Mouse (Mus musculus) kidney, postnatal 0 days (tissue): Measurements from ENCODE around the gene Mccc2. TPM values are rescaled to one million over a fixed set of nuclear protein-coding genes. Genes with fewer than 3 reads are reported as not detected.
A peak's percentile ranks its signal among the peaks of the same experiment; 100 is the strongest.

ENCODE experiments used
- ATAC-seq: fragments of 200-750 bp; cut with Nextera tagmentation; replicated peaks from 2 replicates; pipeline ENCODE4 v1.8.0; 2017; ENCODE audit warnings: low read depth, moderate number of reproducible peaks, moderate TSS enrichment, moderate library complexity; ENCODE audit not compliant: low FRiP score
- DNase-seq: peaks from one replicate; pipeline ENCODE4 v3.0.0-alpha.2; 2016; ENCODE audit warnings: low spot score
- H3K27ac ChIP-seq: fragments of 300-500 bp; sonication (generic); 2 replicates; pipeline ENCODE4 v1.5.1; 2014; ENCODE audit warnings: mild to moderate bottlenecking
- H3K27me3 ChIP-seq: fragments of 300-500 bp; sonication (generic); 2 replicates; pipeline ENCODE4 v1.6.1; 2014; ENCODE audit warnings: low read length, mixed read lengths; ENCODE audit not compliant: insufficient read depth
- H3K36me3 ChIP-seq: fragments of 300-500 bp; sonication (generic); 2 replicates; pipeline ENCODE4 v1.6.1; 2014; ENCODE audit warnings: low read length, mixed read lengths; ENCODE audit not compliant: insufficient read depth
- H3K4me1 ChIP-seq: fragments of 300-500 bp; sonication (generic); replicated peaks from 2 replicates; pipeline ENCODE4 v1.6.1; 2014; ENCODE audit warnings: antibody characterized with exemption, low read length, mixed read lengths; ENCODE audit not compliant: insufficient read depth
- H3K4me2 ChIP-seq: fragments of 300-500 bp; sonication (generic); 2 replicates; pipeline ENCODE4 v1.6.1; 2014; ENCODE audit warnings: mild to moderate bottlenecking, low read length, moderate library complexity, mixed read lengths
- H3K4me3 ChIP-seq: fragments of 300-500 bp; sonication (generic); replicated peaks from 2 replicates; pipeline ENCODE4 v1.5.1; 2014; ENCODE audit warnings: low read depth, low read length
- H3K9ac ChIP-seq: fragments of 300-500 bp; sonication (generic); 2 replicates; pipeline ENCODE4 v1.6.1; 2014; ENCODE audit warnings: low read depth, low read length
- H3K9me3 ChIP-seq: fragments of 300-500 bp; sonication (generic); replicated peaks from 2 replicates; pipeline ENCODE4 v1.6.1; 2016; ENCODE audit warnings: low read length, inconsistent platforms, mixed read lengths
- CTCF ChIP-seq: IDR thresholded peaks from 2 replicates; pipeline ENCODE4 v1.5.1; 2016; ENCODE audit warnings: antibody characterized with exemption, low read depth, mild to moderate bottlenecking, moderate library complexity
- WGBS: fragments of 180-500 bp; shearing (Covaris S2); extraction: QIAGEN DNeasy Blood & Tissue Kit; methylation state at CpG from one replicate; pipeline ENCODE4 v1.1.7; 2014; 5-methylcytosine and 5-hydroxymethylcytosine counted together
- polyA plus RNA-seq: library from polyadenylated mRNA; unstranded; fragments of >200 nt; fragmentation: Nextera tagmentation; extraction: Ambion mirVana; gene quantifications from 2 replicates; pipeline ENCODE4 v1.2.1, GENCODE M21; 2015

Gene Mccc2
- polyA plus RNA-seq, 1 experiment from 2014 or later: 73.4 TPM

DNA sequence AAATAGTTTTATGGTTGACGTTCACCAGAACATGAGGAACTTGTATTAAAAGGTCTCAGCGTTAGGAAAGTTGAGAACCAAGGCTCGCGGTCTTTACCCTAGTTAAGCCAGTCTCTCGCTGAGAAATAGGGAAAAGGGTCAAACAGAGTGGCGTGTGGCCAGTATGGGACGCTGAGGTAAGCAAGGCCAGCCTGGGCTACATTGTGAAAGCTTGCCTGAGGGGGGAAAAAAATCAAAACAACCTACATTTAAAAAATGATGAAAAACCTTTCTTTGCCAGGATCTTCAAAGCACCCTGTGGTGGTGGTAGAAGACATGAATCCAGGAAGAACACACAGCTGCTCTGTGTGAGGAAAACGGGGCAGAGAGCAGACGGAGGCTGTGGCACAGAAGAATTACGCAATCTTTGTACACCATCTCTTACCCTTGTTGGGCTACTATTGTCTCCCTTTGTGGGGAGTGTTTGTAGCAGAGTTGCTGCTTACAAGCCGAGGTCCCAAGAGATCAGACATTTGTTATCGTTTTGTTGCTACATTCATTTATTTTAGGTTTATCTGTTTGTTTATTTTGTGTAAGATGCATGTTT lies 9.4 kb downstream of the Mccc2 start:
- H3K4me3 ChIP-seq: no peak overlapping the region
- no peaks in the 10 kb centered on the region for H3K27me3 ChIP-seq
- no peaks in the 10 kb centered on the region for H3K4me1 ChIP-seq
- no peak for DNase-seq
- no peak for TF ChIP-seq CTCF
- H3K4me2 ChIP-seq: no peak overlapping the region
- 85% methylated on average over 12 of the region's 12 CpGs for WGBS
- ATAC-seq: no peak
- H3K9ac ChIP-seq: no peak overlapping the region
- H3K36me3 ChIP-seq: no peaks in the 10 kb centered on the region
- no peak overlapping the region for H3K27ac ChIP-seq
- H3K9me3 ChIP-seq: no peaks in the 10 kb centered on the region

DNA sequence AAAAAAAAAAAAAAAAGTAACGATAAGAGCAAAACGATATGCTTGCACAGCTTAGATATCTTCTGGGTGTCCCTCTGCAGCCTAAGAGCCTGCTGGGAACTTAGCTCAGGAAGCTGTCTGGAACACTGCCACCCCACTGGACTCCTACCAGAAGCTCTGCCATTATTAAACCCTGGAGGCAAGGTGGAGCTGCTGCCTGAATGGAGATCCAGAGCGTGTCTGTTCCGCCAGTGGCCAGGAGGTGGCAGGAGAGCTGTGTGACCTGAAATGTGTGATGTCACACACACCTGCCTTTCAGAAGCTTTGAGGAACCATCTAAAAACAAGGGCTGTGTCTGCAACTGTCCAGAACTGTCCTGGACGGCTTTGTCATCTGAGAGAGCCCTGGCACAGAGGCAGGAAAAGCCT lies 13.6 kb downstream of the Mccc2 start:
- DNase-seq (peak; percentile 80), ATAC-seq (0 out of 2 replicates have a peak, but pooled peaks have one; percentile 33)
- 34% methylated on average over 5 of the region's 5 CpGs for WGBS
- Histone ChIP-seq H3K27me3 (no peaks in the 10 kb centered on the region), H3K4me2 (no peak overlapping the region), H3K4me3 (no peak overlapping the region), H3K9me3 (no peaks in the 10 kb centered on the region), H3K9ac (no peak overlapping the region), H3K36me3 (no peaks in the 10 kb centered on the region), H3K27ac (no peak overlapping the region), H3K4me1 (no peaks in the 10 kb centered on the region)
- TF ChIP-seq CTCF: peak; percentile 85

DNA sequence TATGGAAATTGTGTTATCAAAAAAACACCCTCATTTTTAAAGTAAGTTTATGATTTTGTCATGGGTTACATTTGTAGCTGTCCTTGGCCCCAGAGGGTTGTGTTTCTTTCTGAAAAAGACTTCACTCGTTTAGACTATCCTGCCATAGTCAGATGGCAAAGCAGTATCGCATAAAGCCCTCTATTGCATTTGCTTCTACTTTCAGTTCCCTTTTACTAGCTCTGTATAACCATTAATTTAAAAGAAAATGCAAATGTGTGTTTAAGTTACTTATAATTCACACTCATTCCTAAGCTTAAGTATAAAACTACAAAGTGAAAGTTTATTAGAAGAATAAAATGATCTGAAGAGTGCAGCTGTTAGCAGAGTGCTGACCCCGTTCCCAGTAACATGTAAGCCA lies 16.4 kb downstream of the Mccc2 start:
- no peaks in the 10 kb centered on the region for H3K27me3 ChIP-seq
- no peak overlapping the region for H3K9ac ChIP-seq
- no peak for ATAC-seq
- no peak overlapping the region for H3K27ac ChIP-seq
- 89% methylated on average over 3 of the region's 3 CpGs for whole genome bisulfite sequencing
- no peaks in the 10 kb centered on the region for H3K36me3 ChIP-seq
- no peak for DNase-seq
- no peak overlapping the region for H3K4me3 ChIP-seq
- no peaks in the 10 kb centered on the region for H3K9me3 ChIP-seq
- H3K4me2 ChIP-seq: no peak overlapping the region
- no peaks in the 10 kb centered on the region for H3K4me1 ChIP-seq
- TF ChIP-seq CTCF: no peak

DNA sequence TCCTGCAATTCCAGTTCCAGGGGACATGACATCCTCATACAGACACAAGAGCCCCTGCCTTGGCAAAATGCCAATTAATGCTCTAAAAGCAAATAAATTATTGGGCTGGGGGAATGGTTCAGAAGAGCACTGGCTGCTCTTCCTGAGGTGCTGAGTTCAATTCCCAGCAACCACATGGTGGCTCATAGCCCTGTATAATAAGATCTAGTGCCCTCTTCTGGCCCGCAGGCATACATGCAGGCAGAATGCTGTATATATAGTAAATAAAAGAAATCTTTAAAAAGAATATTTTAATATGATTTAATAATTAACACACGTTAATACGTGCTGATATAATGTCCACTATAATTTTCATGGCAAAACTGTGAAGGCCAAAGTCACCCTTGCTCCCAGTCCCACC lies 17.3 kb downstream of the Mccc2 start:
- no peak overlapping the region for H3K4me3 ChIP-seq
- peak; percentile 45 for TF ChIP-seq CTCF
- 87% methylated on average over 3 of the region's 3 CpGs for WGBS
- no peaks in the 10 kb centered on the region for H3K36me3 ChIP-seq
- no peaks in the 10 kb centered on the region for H3K9me3 ChIP-seq
- no peak overlapping the region for H3K4me2 ChIP-seq
- ATAC-seq (no peak), DNase-seq (no peak)
- no peak overlapping the region for H3K9ac ChIP-seq
- H3K4me1 ChIP-seq: no peaks in the 10 kb centered on the region
- H3K27ac ChIP-seq: no peak overlapping the region
- no peaks in the 10 kb centered on the region for H3K27me3 ChIP-seq

DNA sequence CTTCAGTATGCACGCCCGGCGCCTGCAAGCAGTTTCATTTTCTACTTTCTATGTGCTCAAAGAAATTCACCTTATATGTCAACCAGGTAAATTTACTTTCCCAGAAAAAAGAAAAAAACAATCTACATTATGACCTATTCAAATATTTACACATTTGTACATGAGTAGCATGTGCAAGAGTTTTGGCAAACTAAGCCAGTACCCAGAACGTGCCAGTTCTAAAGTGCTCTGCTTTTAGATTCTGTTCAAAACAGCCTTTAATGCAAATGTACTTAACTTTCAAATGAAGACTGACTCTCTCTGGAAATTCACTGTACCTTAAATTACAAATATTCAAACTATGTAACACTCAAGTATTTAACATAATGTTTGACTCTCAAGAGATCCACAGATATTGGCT lies 25.8 kb downstream of the Mccc2 start:
- WGBS: 93% methylated on average over 4 of the region's 4 CpGs
- no peaks in the 10 kb centered on the region for H3K4me1 ChIP-seq
- ATAC-seq: no peak
- no peak overlapping the region for H3K9ac ChIP-seq
- H3K4me3 ChIP-seq: no peak overlapping the region
- no peak for DNase-seq
- no peaks in the 10 kb centered on the region for H3K9me3 ChIP-seq
- peaks cover 7% of the 10 kb centered on the region; the same call in 1 of the 2 replicates for H3K36me3 ChIP-seq
- H3K4me2 ChIP-seq: no peak overlapping the region
- no peak for TF ChIP-seq CTCF
- H3K27ac ChIP-seq: no peak overlapping the region
- H3K27me3 ChIP-seq: no peaks in the 10 kb centered on the region

DNA sequence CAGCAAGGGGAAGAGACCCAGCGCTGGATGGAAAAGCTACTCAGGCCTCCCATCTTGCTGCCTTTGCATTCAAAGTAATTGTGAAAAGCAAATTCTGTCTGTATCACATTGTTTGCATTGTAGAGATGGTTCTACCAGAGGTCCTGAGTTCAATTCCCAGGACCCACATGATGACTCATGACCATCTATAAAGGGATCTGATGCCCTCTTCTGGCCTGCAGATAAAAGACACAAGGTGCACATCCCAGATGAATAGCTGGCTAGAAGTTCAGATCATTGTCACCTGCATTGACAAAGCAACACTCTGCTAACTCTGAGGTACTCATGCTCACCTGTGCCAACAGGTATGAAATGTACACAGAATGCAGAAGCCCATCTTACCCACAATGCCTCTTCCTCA lies 32.1 kb downstream of the Mccc2 start:
- H3K9me3 ChIP-seq: no peaks in the 10 kb centered on the region
- no peaks in the 10 kb centered on the region for H3K4me1 ChIP-seq
- peaks cover 6% of the 10 kb centered on the region for H3K36me3 ChIP-seq
- no peak overlapping the region for H3K4me2 ChIP-seq
- 90% methylated on average over 1 of the region's 1 CpGs for WGBS
- DNase-seq (no peak), ATAC-seq (no peak)
- no peaks in the 10 kb centered on the region for H3K27me3 ChIP-seq
- TF ChIP-seq CTCF: 0 out of 2 replicates have a peak, but pooled peaks have one; percentile 16
- no peak overlapping the region for H3K27ac ChIP-seq
- H3K9ac ChIP-seq: no peak overlapping the region
- no peak overlapping the region for H3K4me3 ChIP-seq

DNA sequence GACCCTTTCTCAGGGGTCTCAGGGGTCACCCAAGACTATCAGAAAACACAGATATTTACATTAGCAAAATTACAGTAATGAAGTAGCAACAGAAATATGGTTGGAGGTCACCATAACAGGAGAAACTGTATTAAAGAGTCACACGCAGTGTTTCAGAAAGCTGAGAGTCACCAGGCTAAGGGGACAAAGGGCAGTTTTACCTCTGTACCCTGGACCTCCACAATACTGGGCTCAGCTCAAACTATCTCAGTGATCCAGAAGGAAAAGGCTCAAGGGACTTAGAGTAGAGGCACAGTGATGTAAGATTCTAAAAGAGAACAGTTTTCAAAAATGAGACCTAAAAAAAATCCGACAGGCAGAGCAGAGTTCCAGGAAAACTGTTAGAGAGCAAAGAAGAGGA lies 36.0 kb downstream of the Mccc2 start:
- Histone ChIP-seq H3K27me3 (no peaks in the 10 kb centered on the region), H3K9me3 (no peaks in the 10 kb centered on the region), H3K27ac (no peak overlapping the region), H3K4me1 (no peaks in the 10 kb centered on the region), H3K9ac (no peak overlapping the region), H3K36me3 (peaks cover 11% of the 10 kb centered on the region; the same call in 1 of the 2 replicates), H3K4me3 (no peak overlapping the region), H3K4me2 (no peak overlapping the region)
- no peak for TF ChIP-seq CTCF
- peak; percentile 10 for DNase-seq
- ATAC-seq: no peak
- WGBS: 60% methylated on average over 2 of the region's 2 CpGs
